Comparison of ENCODE assay signal across 8 mouse cellular contexts in the genomic region with DNA sequence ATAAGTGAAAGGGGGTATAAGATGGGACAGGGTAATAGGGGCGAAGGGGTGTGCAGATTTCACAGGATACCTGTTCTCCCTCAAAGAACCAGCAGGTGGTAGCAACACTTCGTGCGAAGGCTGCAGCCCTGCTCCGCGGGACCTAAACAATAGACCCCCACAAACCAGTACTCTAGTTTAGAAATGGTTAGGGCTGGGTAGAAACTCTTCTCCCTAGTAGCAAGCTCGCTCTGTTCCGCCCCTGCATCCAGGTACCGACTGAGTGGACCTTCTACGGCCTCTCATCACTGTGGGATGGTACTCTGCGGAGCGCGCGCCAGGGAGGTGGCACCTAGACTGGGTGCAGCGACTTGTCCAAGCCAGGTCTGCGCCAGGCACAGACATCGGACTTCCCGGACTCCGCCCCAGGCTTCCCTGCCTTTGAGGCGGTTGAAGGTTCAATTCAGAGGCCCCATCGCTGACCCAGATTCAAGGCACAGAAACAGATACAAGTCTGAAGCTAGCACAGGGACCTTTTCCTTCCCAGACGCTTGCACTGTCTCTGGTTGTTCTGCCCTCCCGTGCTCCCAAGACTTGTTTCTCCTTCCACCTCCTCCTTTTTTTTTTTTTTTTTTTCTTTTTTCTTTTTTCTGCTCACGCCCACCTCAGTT. TPM values are rescaled to one million over a fixed set of nuclear protein-coding genes. Genes with fewer than 3 reads are reported as not detected.
A peak's percentile ranks its signal among the peaks of the same experiment; 100 is the strongest.
DNase-seq lines count a peak whose midpoint lies in the region; ATAC-seq and TF ChIP-seq lines count a peak whose summit lies in the region.

No protein-coding gene starts in this region.

- intact Hi-C loops in gastrocnemius, postnatal 36 days (cut with DNase I) = no loop called here

- H3K27ac ChIP-seq in heart, embryonic 16.5 days (ENCODE audit: low read length) = peak overlapping the region; percentile 67
- H3K27ac ChIP-seq in layer of hippocampus, adult 2 months = peak overlapping the region; percentile 82

- H3K36me3 ChIP-seq in heart, embryonic 16.5 days (ENCODE audit: control insufficient read depth, insufficient read depth) = no peaks in the 10 kb centered on the region

- H3K27me3 ChIP-seq in heart, embryonic 16.5 days (ENCODE audit: control insufficient read depth, insufficient read depth, low read length) = peaks cover 8% of the 10 kb centered on the region

- ATAC-seq in heart, embryonic 16.5 days (replicated peaks; ENCODE audit: extremely low read depth, insufficient read depth, low FRiP score) = peak; percentile 30; the same call in 1 of the 2 replicates

- peak; percentile 33 to 77 for DNase-seq in urinary bladder, adult 18-20 months (ENCODE audit: low spot score in 2 of 2)
- no peak for DNase-seq in urinary bladder, postnatal 4 days (ENCODE audit: low spot score in 2 of 2)
- peak; percentile 19 for DNase-seq in c-Kit-positive CD71-positive TER-119-positive erythroid progenitor cells, embryonic 14.5 days (ENCODE audit: low spot score)
- DNase-seq in layer of hippocampus, adult 2 months (ENCODE audit: low spot score in 2 of 2) = peak; percentile 55 to 58
- peak; percentile 46 for DNase-seq in lung, postnatal 36 days
- DNase-seq in right cerebral cortex, adult 2 months (ENCODE audit: low spot score in 2 of 2) = peak; percentile 57 to 61
- DNase-seq in gastrocnemius, postnatal 36 days = no peak

- peaks cover 4% of the 10 kb centered on the region; the same call in 1 of the 2 replicates for H3K4me1 ChIP-seq in heart, embryonic 16.5 days (ENCODE audit: control insufficient read depth, insufficient read depth, low read length)

- peak overlapping the region; percentile 74 for H3K9ac ChIP-seq in heart, embryonic 16.5 days (ENCODE audit: low read length)

- peak; percentile 82 for TF ChIP-seq CTCF in layer of hippocampus, adult 2 months (conservative IDR thresholded peaks at IDR 0.05)

- peak overlapping the region; percentile 99 for H3K4me2 ChIP-seq in heart, embryonic 16.5 days (ENCODE audit: low read depth, low read length)

- H3K9me3 ChIP-seq in heart, embryonic 16.5 days (replicated peaks; ENCODE audit: control insufficient read depth, low read length) = no peaks in the 10 kb centered on the region

- peak overlapping the region; percentile 71 for H3K4me3 ChIP-seq in heart, embryonic 16.5 days (ENCODE audit: low read length)
- peak overlapping the region; percentile 81 for H3K4me3 ChIP-seq in layer of hippocampus, adult 2 months

- under 1% methylated on average over 23 of the region's 23 CpGs for WGBS in heart, embryonic 16.5 days

RNA-seq across cellular contexts. Expression of a gene that starts 0.8 kb away (rescaled TPM):
- 5.4 and 6.5 TPM in 2 replicates for polyA plus RNA-seq in heart, embryonic 16.5 days (2015; fragmentation: Nextera tagmentation; extraction: Ambion mirVana)
- 10 to 100 TPM; 74.3 to 77.3 TPM for total RNA-seq in layer of hippocampus, adult 2 months (2021)
- total RNA-seq in gastrocnemius, postnatal 36 days (2021) = 1 to 10 TPM; 1.1 to 1.3 TPM

RNA-seq across cellular contexts. Expression of a gene that starts 31.7 kb away (rescaled TPM):
- polyA plus RNA-seq in heart, embryonic 16.5 days (2015; fragmentation: Nextera tagmentation; extraction: Ambion mirVana) = 0.09 and 0.31 TPM in 2 replicates
- total RNA-seq in layer of hippocampus, adult 2 months (2021) = under 1 TPM; 0.61 to 0.83 TPM
- total RNA-seq in gastrocnemius, postnatal 36 days (2021) = not detected

Comparison
In these comparisons a context has a peak if more than half of its experiments do, and no peak if none do; other contexts are left out.
1. DNase-seq: peak in urinary bladder, adult 18-20 months (2 of 2), c-Kit-positive CD71-positive TER-119-positive erythroid progenitor cells, embryonic 14.5 days (single experiment), layer of hippocampus, adult 2 months (2 of 2), lung, postnatal 36 days (single experiment) and right cerebral cortex, adult 2 months (2 of 2); none in urinary bladder, postnatal 4 days (0 of 2) and gastrocnemius, postnatal 36 days (0 of 2).
2. RNA of a gene that starts 0.8 kb away (total RNA-seq): 74.3 to 77.3 TPM in layer of hippocampus, adult 2 months; 1.1 to 1.3 TPM in gastrocnemius, postnatal 36 days; every median in the first group is over 10 times any median in the second.